Mouse (Mus musculus) small intestine, adult 2 months (tissue): ENCODE results near the gene Mex3a. TPM values are rescaled to one million over a fixed set of nuclear protein-coding genes. Genes with fewer than 3 reads are reported as not detected.
A peak's percentile ranks its signal among the peaks of the same experiment; 100 is the strongest.

Experiments used
- H3K27ac ChIP-seq: fragments of 200-500 bp; 2 replicates; pipeline ENCODE4 v1.5.1; 2012; ENCODE audit warnings: low read depth, low read length, control low read depth, inconsistent platforms; ENCODE audit not compliant: insufficient read depth
- H3K27me3 ChIP-seq: fragments of 200-500 bp; 2 replicates; pipeline ENCODE4 v1.6.1; 2012; ENCODE audit warnings: mild to moderate bottlenecking, moderate library complexity, low read length, inconsistent platforms; ENCODE audit not compliant: control insufficient read depth, insufficient read depth
- H3K36me3 ChIP-seq: fragments of 200-500 bp; 2 replicates; pipeline ENCODE4 v1.6.1; 2012; ENCODE audit warnings: mild to moderate bottlenecking, low read length, control low read depth, inconsistent platforms; ENCODE audit not compliant: control insufficient read depth, insufficient read depth
- H3K4me1 ChIP-seq: fragments of 200-500 bp; 2 replicates; pipeline ENCODE4 v1.6.1; 2012; ENCODE audit warnings: low read length, inconsistent platforms, mixed read lengths; ENCODE audit not compliant: control insufficient read depth, insufficient read depth, insufficient read length
- H3K4me3 ChIP-seq: fragments of 200-500 bp; 2 replicates; pipeline ENCODE4 v1.5.1; 2012; ENCODE audit warnings: low read depth, mild to moderate bottlenecking, control low read depth, inconsistent platforms, low read length, moderate library complexity
- CTCF ChIP-seq: fragments of 200-500 bp; IDR thresholded peaks from 2 replicates; pipeline ENCODE4 v1.5.1; 2012; ENCODE audit warnings: low read depth, mild to moderate bottlenecking, control low read depth, inconsistent platforms, low read length, moderate library complexity, mixed read lengths; ENCODE audit not compliant: insufficient replicate concordance, insufficient read length; ENCODE audit errors: extremely low read depth
- POLR2A ChIP-seq: fragments of 200-500 bp; IDR thresholded peaks from 2 replicates; pipeline ENCODE4 v1.6.1; 2012; ENCODE audit warnings: low read depth, mild to moderate bottlenecking, control low read depth, inconsistent platforms, low read length, moderate library complexity
- WGBS: fragments of 180-500 bp; shearing (Covaris S2); methylation state at CpG from one replicate; pipeline ENCODE4 v1.1.7; 2018; 5-methylcytosine and 5-hydroxymethylcytosine counted together
- polyA plus RNA-seq: library from polyadenylated mRNA; depleted of rRNA; stranded (reverse); fragments of >200 nt; gene quantifications from 2 replicates; pipeline ENCODE4 v1.2.3, GENCODE M21; 2012

Mex3a gene
- polyA plus RNA-seq, 1 experiment = 0.60 TPM

DNA sequence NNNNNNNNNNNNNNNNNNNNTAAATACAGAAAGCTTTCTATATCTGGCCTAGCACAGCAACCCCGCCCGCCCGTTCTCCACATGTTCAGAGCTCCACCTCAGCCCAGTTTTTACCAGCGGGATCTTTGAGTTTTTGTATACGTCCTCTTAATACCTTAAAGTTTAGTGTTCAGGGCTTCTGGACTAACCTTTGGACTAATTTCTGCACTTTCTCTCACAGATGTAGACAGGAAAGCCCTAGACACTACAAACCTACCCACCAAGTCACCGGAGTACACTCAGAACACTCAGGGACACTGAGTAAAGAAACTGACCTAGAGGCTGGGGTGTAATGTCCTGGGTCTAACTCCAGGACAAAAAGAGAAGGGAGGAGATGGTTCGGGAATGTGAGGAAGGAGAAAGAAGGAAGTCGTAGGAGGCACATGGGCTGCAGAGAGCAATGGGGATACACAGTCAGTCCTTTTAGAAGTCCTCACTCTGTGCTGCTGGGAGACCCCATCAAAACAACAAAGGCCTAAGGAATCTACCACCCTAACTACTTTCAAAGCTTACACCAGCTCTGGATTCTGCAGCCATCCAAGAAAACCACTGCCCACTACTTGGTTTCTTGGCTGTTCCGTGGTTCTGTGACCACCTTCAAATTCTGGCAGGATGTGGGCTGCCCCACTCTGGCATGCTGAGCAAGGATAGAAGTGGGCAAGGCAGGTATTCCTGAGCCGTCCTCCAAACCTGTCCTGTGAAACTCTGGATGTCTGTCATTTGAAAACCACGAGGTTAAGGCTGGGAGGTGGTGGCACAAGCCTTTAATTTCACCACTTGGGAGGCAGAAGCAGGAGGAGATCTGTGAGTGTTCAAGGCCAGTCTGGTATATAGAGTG, 38.3 kb upstream of the Mex3a start:
- H3K4me1 ChIP-seq = peaks cover 62% of the 10 kb centered on the region
- no peak overlapping the region for H3K4me3 ChIP-seq
- WGBS = 57% methylated on average over 11 of the region's 11 CpGs
- no peaks in the 10 kb centered on the region for H3K27me3 ChIP-seq
- peak overlapping the region; percentile 82 for H3K27ac ChIP-seq
- peaks cover 3% of the 10 kb centered on the region; the same call in 1 of the 2 replicates for H3K36me3 ChIP-seq
- TF ChIP-seq CTCF = no peak
- TF ChIP-seq POLR2A = no peak

- peaks cover 6% of the 10 kb centered on the region; the same call in 1 of the 2 replicates for H3K36me3 ChIP-seq
- H3K4me1 ChIP-seq = peaks cover 62% of the 10 kb centered on the region
- no peak for TF ChIP-seq POLR2A
- TF ChIP-seq CTCF = no peak
- H3K27ac ChIP-seq = peak overlapping the region; percentile 82
- WGBS = 20% methylated on average over 9 of the region's 9 CpGs
- no peak overlapping the region for H3K4me3 ChIP-seq
- H3K27me3 ChIP-seq = no peaks in the 10 kb centered on the region
Observed at GRCm38 (mm10) chr3:88494836-88495628, 37.2 kb upstream of the Mex3a start.

GRCm38 (mm10) chr3:88495741-88496415, 36.3 kb upstream of the Mex3a start:
- Histone ChIP-seq H3K27ac (peak overlapping the region; percentile 82), H3K4me3 (no peak overlapping the region), H3K4me1 (peaks cover 62% of the 10 kb centered on the region), H3K27me3 (no peaks in the 10 kb centered on the region), H3K36me3 (peaks cover 6% of the 10 kb centered on the region; the same call in 1 of the 2 replicates)
- 48% methylated on average over 10 of the region's 10 CpGs for WGBS
- TF ChIP-seq POLR2A (no peak), CTCF (no peak)

DNA sequence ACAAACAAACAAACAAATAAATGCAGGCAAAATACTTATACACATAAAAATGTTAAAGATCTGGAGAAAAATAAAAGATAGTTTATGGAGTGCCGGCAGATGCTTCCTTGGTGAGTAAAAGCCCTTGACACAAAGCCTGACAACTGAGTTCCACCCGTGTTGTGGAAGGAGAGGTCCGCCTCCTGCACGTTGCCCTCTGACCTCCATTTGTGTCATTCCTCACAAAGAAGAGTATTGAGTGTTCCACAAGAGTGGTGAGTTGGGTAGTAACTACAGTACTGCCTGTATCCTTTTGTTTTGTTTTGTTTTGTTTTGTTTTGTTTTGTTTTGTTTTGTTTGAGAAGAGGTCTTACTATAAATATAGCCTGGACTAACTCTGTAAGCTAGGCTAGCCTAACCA, 32.6 kb upstream of the Mex3a start:
- no peak overlapping the region for H3K27ac ChIP-seq
- 73% methylated on average over 4 of the region's 4 CpGs for WGBS
- peaks cover 48% of the 10 kb centered on the region for H3K4me1 ChIP-seq
- H3K36me3 ChIP-seq = peaks cover 6% of the 10 kb centered on the region; the same call in 1 of the 2 replicates
- H3K27me3 ChIP-seq = no peaks in the 10 kb centered on the region
- H3K4me3 ChIP-seq = no peak overlapping the region
- TF ChIP-seq CTCF (no peak), POLR2A (no peak)

DNA sequence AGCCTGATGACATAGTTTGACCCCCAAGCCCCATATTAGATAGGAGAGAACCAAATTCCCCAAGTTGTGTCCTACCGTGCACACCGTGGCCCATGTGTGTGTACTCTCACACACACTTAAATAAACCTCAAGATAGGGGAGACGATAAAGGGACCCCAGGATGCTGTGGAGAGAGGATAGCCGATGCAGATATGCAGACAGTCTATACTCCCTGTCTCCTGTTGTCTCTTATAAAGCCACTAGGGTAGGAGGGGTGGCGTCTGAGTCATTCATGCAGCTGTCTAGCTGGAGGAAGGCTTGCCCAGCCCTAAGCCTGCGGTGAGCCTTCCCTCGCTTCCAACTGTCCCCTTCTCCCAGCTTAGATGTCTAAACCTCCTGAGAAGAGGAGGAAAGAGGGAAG, 32.1 kb upstream of the Mex3a start:
- Histone ChIP-seq H3K27ac (no peak overlapping the region), H3K27me3 (no peaks in the 10 kb centered on the region), H3K36me3 (peaks cover 6% of the 10 kb centered on the region; the same call in 1 of the 2 replicates), H3K4me1 (peaks cover 43% of the 10 kb centered on the region), H3K4me3 (peak overlapping the region; percentile 34)
- TF ChIP-seq CTCF (no peak), POLR2A (no peak)
- 82% methylated on average over 7 of the region's 7 CpGs for WGBS

GRCm38 (mm10) chr3:88500655-88501365, 31.4 kb upstream of the Mex3a start:
- H3K36me3 ChIP-seq = peaks cover 6% of the 10 kb centered on the region; the same call in 1 of the 2 replicates
- H3K4me1 ChIP-seq = peaks cover 36% of the 10 kb centered on the region
- H3K27ac ChIP-seq = no peak overlapping the region
- no peak for TF ChIP-seq POLR2A
- no peak for TF ChIP-seq CTCF
- H3K4me3 ChIP-seq = peak overlapping the region; percentile 34
- 39% methylated on average over 4 of the region's 4 CpGs for WGBS
- H3K27me3 ChIP-seq = no peaks in the 10 kb centered on the region
